Mouse (Mus musculus): ENCODE data around the gene L3mbtl2.

DNA sequence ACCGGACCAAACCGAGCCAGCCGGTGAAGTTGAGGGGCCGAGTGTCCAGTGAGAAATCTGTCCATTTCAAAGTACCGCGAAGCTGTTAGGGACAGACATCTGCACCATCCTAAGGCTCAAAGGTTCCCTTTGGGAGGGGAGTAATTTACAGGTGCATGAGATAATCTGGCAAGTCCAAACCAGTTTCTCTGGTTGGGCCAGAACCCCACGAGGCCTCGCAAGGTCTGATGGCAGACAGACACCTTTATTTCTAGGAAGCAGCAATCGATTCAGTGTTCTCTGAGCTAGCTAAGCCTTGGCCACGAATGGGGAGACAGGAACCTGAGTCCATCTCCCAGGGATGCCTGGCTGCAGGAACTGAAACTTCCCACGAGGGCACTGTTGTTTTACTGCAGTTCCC lies 60.0 kb downstream of the L3mbtl2 start:
- no peak for TF ChIP-seq POLR2A (IDR thresholded peaks at IDR 0.05; ENCODE audit: borderline replicate concordance, extremely low read depth, low read depth, low read length)
- TF ChIP-seq CTCF (IDR thresholded peaks at IDR 0.05; ENCODE audit: insufficient read depth, low read length): no peak
